Mouse (Mus musculus): ENCODE measurements around the gene Cyp4f16. TPM values are rescaled to one million over a fixed set of nuclear protein-coding genes. Genes with fewer than 3 reads are reported as not detected.
"Not testable (repeated sequence)": the region's sequence is repeated elsewhere in the genome, so short reads cannot be mapped to it uniquely, and the experiment has no call there.

Gene Cyp4f16
- polyA plus RNA-seq, 1 experiment from 2014 or later, result 20.4 TPM

DNA sequence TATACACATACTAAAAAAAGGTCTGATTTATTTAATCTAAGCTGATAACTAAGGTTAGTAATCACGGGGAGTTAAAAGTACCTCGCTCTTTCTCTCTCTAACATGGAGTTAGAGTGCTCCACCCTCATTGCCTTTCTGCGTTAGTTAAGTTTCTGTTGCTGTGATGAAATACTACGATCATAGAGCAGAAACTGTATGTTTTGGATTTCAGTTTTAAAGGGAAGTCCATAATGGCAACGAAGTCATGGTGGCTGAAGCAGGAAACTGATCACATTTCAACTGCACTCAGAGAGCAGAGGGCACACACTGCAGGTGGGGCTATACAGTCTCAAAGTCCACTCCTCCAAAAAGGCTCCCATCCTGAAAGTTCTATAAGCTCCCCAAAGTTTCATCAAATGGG, 13.5 kb upstream of the Cyp4f16 start:
- H3K9me3 ChIP-seq, result no peaks in the 10 kb centered on the region
- H3K4me2 ChIP-seq (replicated peaks), result no peak overlapping the region
- H3K4me3 ChIP-seq (replicated peaks), result no peak overlapping the region
- no peak overlapping the region for H3K9ac ChIP-seq (replicated peaks)
- H3K27me3 ChIP-seq, result no peaks in the 10 kb centered on the region
- no peaks in the 10 kb centered on the region for H3K4me1 ChIP-seq (replicated peaks)
- no peak for ATAC-seq
- WGBS, result 93% methylated on average over 5 of the region's 5 CpGs
- no peak overlapping the region for H3K27ac ChIP-seq
- H3K36me3 ChIP-seq, result peaks cover 26% of the 10 kb centered on the region

DNA sequence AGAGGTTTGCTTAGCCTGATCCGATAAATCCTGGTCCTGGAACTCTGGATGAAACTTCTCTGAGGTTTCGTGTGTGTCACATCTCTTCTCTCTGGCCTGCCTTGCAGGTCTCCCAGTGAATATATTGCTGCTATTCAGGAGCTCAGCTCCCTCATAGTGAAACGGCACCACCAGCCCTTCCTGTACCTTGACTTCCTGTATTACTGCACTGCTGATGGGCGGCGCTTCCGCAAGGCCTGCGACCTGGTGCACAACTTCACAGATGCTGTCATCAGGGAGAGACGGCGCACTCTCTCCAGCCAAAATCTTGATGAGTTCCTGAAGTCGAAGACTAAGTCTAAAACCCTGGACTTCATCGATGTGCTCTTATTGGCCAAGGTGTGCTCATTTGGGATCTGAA, 12.5 kb upstream of the Cyp4f16 start:
- 95% methylated on average over 11 of the region's 11 CpGs for WGBS

DNA sequence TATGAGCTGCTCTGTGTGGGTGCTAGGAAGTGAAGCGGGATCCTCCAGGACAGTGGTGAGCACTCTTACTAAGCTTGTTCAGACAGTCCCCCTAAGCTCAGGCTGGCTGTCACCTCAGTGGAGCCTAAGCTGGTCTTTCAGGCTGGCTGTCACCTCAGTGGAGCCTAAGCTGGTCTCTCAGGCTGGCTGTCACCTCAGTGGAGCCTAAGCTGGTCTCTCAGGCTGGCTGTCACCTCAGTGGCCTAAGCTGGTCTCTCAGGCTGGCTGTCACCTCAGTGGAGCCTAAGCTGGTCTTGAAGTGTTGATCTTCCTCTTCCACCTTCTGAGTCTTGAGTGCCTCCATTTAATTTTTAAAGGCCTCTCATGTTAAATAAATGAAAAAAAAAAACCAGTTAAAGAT, 10.0 kb upstream of the Cyp4f16 start:
- H3K4me1 ChIP-seq (replicated peaks); H3K27me3 ChIP-seq; H3K4me2 ChIP-seq (replicated peaks); H3K9me3 ChIP-seq; H3K4me3 ChIP-seq (replicated peaks); ATAC-seq; H3K9ac ChIP-seq (replicated peaks); H3K27ac ChIP-seq: not testable (repeated sequence)
- H3K36me3 ChIP-seq, result peaks cover 20% of the 10 kb centered on the region
- 95% methylated on average over 1 of the region's 1 CpGs for WGBS

More for the DNA sequence above, 12.5 kb upstream of the Cyp4f16 start:
- no peak overlapping the region for H3K4me2 ChIP-seq (replicated peaks)
- no peak for ATAC-seq
- H3K9me3 ChIP-seq, result no peaks in the 10 kb centered on the region
- H3K36me3 ChIP-seq, result peaks cover 24% of the 10 kb centered on the region
- H3K4me3 ChIP-seq (replicated peaks), result no peak overlapping the region
- H3K4me1 ChIP-seq (replicated peaks), result peaks cover 6% of the 10 kb centered on the region
- H3K27me3 ChIP-seq, result no peaks in the 10 kb centered on the region
- H3K9ac ChIP-seq (replicated peaks), result no peak overlapping the region
- H3K27ac ChIP-seq, result no peak overlapping the region

DNA sequence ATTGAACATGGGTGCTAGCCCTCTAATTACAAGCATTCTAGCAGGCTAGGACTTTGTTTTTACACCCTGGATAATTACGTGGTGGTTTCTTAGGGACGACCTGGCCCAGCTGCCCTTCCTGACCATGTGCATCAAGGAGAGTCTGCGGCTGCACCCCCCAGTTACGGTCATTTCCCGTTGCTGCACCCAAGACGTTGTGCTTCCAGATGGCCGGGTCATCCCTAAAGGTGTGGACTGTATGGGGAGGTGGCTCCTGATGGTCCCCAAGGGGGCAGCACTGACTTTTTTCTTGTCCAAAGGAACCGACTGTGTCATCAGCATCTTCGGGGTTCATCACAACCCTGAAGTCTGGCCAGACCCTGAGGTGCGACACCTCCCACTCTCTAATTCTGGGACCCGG, 8.6 kb upstream of the Cyp4f16 start:
- Histone ChIP-seq H3K36me3 (peaks cover 12% of the 10 kb centered on the region; the same call in 1 of the 2 replicates), H3K27ac (no peak overlapping the region), H3K9ac (replicated peaks) (no peak overlapping the region), H3K4me1 (replicated peaks) (peaks cover 6% of the 10 kb centered on the region), H3K4me2 (replicated peaks) (no peak overlapping the region), H3K27me3 (no peaks in the 10 kb centered on the region), H3K4me3 (replicated peaks) (no peak overlapping the region), H3K9me3 (no peaks in the 10 kb centered on the region)
- ATAC-seq, result no peak
- 91% methylated on average over 11 of the region's 11 CpGs for WGBS

DNA sequence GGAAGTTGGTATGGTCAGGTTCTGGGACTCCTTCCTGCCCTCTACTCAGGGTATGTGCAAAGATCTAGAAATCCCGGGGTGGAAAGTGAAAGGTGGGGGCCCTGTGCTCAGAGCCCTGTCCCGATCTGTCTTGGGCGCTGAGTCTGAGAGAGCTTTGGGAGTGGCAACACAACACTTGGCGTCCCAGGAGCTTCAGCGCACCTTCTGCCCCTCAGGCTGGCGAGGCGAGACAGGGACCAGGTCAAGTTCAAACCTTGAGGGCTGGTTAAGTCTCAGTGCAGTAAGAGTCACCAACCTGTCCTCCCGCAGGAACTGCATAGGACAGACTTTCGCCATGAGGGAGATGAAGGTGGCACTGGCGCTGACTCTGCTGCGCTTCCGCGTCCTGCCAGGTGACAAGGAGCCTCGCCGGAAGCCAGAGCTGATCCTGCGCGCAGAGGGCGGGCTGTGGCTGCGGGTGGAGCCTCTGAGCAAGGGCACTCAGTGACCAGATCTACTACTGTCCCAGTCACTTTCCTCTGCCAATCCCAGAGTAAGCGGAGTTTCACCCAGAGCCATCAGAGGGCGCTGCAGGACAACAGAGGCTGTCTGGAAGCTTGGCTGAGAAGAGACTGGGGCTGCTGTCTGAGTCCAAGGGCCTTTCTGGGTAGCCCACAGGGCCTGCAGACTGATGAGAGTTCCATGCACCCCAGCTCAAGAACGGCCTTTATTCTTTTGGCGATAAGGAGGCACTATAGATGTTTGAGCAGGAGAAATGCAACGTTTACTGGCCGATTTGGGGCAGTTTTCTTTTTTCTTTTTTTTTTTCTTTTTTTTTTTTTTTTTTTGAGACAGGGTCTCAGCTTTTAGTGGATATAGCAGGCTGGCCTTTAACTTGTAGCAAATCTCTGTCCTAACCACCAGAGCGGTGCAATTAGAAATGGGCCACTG, 7.7 kb upstream of the Cyp4f16 start:
- peak overlapping the region; percentile 48; the same call in 1 of the 2 replicates for H3K9ac ChIP-seq (replicated peaks)
- ATAC-seq, result peak; percentile 80

DNA sequence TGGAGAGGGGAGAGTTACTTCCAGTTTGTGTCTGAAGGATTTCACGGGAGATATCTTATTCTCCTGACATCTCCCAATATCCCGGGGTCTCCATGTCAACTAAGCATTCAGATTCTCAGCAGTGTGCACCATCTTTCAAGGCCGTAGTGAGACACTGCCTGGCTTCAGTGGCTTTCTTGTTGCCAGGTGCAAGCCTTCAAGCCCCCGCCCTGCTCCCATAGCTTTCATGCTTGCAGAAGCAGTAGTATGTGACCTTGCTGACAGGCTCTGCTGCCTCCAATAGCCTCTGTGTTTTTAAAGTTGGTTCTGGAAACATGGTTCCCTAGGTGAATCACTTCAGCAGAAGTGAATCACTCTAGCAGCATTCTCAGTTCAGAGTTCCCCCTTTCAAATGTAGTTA, 4.0 kb upstream of the Cyp4f16 start:
- not testable (repeated sequence) for H3K9me3 ChIP-seq; H3K4me2 ChIP-seq (replicated peaks); ATAC-seq; H3K9ac ChIP-seq (replicated peaks); H3K27me3 ChIP-seq; H3K4me3 ChIP-seq (replicated peaks); H3K27ac ChIP-seq; H3K36me3 ChIP-seq
- H3K4me1 ChIP-seq (replicated peaks), result peaks cover 14% of the 10 kb centered on the region
- WGBS, result 50% methylated on average over 4 of the region's 4 CpGs

More for the DNA sequence above, 7.7 kb upstream of the Cyp4f16 start:
- H3K4me1 ChIP-seq (replicated peaks), result peaks cover 6% of the 10 kb centered on the region
- no peaks in the 10 kb centered on the region for H3K9me3 ChIP-seq
- H3K36me3 ChIP-seq, result peaks cover 11% of the 10 kb centered on the region; the same call in 1 of the 2 replicates
- H3K27me3 ChIP-seq, result no peaks in the 10 kb centered on the region
- H3K27ac ChIP-seq, result no peak overlapping the region
- 13% methylated on average over 26 of the region's 26 CpGs for WGBS
- H3K4me3 ChIP-seq (replicated peaks), result peak overlapping the region; percentile 26
- H3K4me2 ChIP-seq (replicated peaks), result peak overlapping the region; percentile 49

DNA sequence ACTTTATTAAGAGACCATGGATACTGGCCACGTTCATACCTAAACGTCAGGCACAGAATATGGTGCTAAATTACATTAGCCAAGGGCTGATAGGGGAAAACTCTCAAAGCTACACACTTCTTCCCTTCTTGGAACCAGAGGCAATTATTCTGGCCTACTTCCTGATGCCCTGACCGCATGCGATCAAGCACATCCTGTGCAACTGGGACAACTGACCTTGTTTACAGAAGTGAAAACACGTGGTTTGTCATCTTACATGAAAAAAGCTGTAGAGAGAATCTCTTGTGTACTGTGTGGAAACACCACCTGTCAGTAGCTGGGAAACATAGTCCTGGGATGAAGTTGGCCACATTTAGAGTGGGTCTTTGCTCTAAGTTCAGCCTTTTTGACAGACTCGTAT, 2.3 kb upstream of the Cyp4f16 start:
- Histone ChIP-seq H3K27ac (no peak overlapping the region), H3K4me1 (replicated peaks) (peaks cover 8% of the 10 kb centered on the region), H3K9me3 (no peaks in the 10 kb centered on the region), H3K27me3 (no peaks in the 10 kb centered on the region), H3K4me2 (replicated peaks) (no peak overlapping the region), H3K36me3 (no peaks in the 10 kb centered on the region), H3K9ac (replicated peaks) (no peak overlapping the region), H3K4me3 (replicated peaks) (no peak overlapping the region)
- 87% methylated on average over 6 of the region's 6 CpGs for WGBS
- ATAC-seq, result no peak

DNA sequence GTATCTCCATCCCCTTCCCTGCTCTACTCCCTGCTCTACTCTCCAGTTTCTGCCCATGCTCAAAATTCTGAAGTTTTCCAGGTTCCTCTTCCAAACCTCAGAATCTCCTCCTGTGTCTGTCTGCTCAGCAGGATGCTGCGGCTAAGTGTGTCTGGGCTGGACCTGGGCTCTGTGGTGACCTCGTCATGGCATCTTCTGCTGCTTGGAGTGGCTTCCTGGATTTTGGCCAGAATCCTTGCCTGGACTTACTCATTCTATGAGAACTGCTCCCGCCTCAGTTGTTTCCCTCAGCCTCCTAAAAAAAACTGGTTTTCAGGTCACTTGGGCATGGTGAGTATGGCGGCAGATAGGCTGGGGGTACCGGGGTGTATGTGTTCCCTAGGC, 501 bp downstream of the Cyp4f16 start:
- ATAC-seq, result no peak
- whole genome bisulfite sequencing, result 74% methylated on average over 5 of the region's 5 CpGs
- H3K27ac ChIP-seq, result no peak overlapping the region
- H3K27me3 ChIP-seq, result no peaks in the 10 kb centered on the region
- peaks cover 8% of the 10 kb centered on the region for H3K4me1 ChIP-seq (replicated peaks)
- no peaks in the 10 kb centered on the region for H3K9me3 ChIP-seq
- peak overlapping the region; percentile 58 for H3K4me2 ChIP-seq (replicated peaks)
- H3K9ac ChIP-seq (replicated peaks), result peak overlapping the region; percentile 59
- peak overlapping the region; percentile 46 for H3K4me3 ChIP-seq (replicated peaks)
- no peaks in the 10 kb centered on the region for H3K36me3 ChIP-seq

DNA sequence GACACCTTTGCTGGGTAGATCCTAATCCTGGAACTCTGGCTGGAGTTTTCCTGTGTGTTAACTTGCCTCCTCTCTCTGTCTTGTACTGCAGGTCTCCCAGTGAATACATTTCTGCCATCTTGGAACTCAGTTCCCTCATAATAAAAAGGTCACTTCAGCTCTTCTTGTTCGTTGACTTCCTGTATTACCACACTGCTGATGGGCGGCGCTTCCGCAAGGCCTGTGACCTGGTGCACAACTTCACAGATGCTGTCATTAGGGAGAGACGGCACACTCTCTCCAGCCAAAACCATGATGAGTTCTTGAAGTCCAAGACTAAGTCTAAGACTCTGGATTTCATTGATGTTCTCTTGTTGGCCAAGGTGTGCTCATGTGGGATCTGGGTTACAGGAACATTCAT, 8.4 kb downstream of the Cyp4f16 start:
- not testable (repeated sequence) for H3K4me1 ChIP-seq (replicated peaks); ATAC-seq
- WGBS, result 91% methylated on average over 5 of the region's 5 CpGs

DNA sequence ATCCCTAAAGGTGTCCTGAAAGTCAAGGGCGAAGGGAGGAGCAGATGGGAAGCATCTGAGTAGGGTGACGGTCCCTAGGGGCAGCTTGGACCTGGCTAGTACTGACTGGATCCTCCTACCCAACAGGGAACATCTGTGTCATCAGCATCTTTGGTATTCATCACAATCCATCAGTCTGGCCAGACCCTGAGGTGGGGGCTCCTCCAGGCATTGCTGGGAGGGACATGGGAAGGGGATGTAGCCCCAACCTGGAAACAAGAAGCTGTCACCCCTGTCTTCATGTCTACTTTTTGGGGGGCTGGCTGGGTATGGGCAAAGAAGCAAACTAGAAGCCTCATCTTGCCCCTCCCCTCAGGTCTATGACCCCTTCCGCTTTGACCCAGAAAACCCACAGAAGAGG, 14.0 kb downstream of the Cyp4f16 start:
- ATAC-seq, result peak; percentile 59; the same call in 1 of the 2 replicates
- peak overlapping the region; percentile 63 for H3K4me2 ChIP-seq (replicated peaks)
- WGBS, result 89% methylated on average over 3 of the region's 3 CpGs
- not testable (repeated sequence) for H3K27me3 ChIP-seq; H3K9me3 ChIP-seq; H3K4me1 ChIP-seq (replicated peaks); H3K36me3 ChIP-seq; H3K27ac ChIP-seq
- H3K4me3 ChIP-seq (replicated peaks), result peak overlapping the region; percentile 43
- peak overlapping the region; percentile 68 for H3K9ac ChIP-seq (replicated peaks)

More for the DNA sequence above, 8.4 kb downstream of the Cyp4f16 start:
- not testable (repeated sequence) for H3K27ac ChIP-seq; H3K9me3 ChIP-seq; H3K9ac ChIP-seq (replicated peaks); H3K27me3 ChIP-seq; H3K4me2 ChIP-seq (replicated peaks); H3K4me3 ChIP-seq (replicated peaks)
- H3K36me3 ChIP-seq, result peaks cover 24% of the 10 kb centered on the region

DNA sequence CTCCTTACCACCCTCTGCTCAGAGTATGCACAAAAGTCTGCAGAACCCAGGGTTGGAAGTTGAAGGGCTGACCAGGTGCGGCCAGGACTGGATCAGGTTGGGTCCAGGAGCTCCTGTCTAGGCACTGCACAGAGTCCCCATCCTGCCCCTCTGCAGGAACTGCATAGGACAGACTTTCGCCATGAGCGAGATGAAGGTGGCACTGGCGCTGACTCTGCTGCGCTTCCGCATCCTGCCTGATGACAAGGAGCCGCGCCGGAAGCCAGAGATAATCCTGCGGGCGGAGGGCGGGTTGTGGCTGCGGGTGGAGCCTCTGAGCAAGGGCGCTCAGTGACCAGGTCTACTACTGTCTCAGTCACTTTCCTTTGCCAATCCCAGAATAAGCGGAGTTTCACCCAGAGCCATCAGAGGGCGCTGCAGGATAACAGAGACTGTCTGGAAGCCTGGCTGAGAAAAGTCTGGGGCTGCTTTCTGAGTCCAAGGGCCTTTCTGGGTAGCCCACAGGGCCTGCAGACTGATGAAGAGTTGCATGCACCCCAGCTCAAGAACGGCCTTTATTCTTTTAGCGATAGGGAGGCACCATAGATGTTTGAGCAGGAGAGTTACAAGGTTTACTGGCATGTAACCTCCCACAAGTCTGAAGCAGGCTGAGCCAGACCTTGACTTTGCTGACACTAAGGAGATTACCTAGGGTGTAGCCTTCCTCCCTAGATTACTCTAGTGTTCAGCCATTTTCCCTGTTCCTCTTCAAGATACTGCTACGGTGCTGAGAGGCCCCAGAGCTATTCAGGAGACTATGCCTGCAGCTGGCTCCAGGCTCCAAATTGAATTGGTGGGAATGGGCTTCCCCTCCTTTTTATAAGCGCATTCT, 14.8 kb downstream of the Cyp4f16 start:
- WGBS, result 11% methylated on average over 20 of the region's 20 CpGs
- Histone ChIP-seq H3K9me3 (no peaks in the 10 kb centered on the region), H3K4me1 (replicated peaks) (peaks cover 5% of the 10 kb centered on the region; the same call in 1 of the 2 replicates), H3K36me3 (no peaks in the 10 kb centered on the region), H3K4me2 (replicated peaks) (peak overlapping the region; percentile 63), H3K27me3 (no peaks in the 10 kb centered on the region), H3K4me3 (replicated peaks) (peak overlapping the region; percentile 43), H3K27ac (peak overlapping the region; percentile 47), H3K9ac (replicated peaks) (peak overlapping the region; percentile 68)
- peak; percentile 98 for ATAC-seq

DNA sequence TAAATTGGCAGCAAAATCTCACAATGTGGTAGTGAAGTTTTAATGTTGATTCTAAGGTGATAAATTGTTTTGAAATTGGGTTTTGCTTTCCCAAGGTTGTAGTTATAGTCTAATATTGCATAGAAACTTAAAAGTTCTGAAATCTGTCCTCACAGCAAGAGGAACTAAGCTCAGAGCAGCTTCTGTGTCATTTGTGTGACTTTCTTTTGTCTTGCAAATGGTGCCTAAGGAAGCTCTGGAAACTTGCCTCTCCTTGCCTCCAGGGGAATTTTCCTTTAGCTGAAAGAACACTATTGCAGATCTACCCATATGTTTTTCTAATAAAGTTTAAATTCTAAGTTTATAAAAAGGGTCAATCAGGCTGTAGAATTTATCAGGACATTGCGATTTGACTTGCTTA, 16.7 kb downstream of the Cyp4f16 start:
- not testable (repeated sequence) for H3K27me3 ChIP-seq; ATAC-seq; H3K27ac ChIP-seq; H3K9me3 ChIP-seq; H3K36me3 ChIP-seq; H3K4me3 ChIP-seq (replicated peaks); H3K4me1 ChIP-seq (replicated peaks); H3K4me2 ChIP-seq (replicated peaks); H3K9ac ChIP-seq (replicated peaks)
- 45% methylated on average over 1 of the region's 1 CpGs for WGBS
